Mouse (Mus musculus) kidney, embryonic 14.5 days (tissue): ENCODE data around the gene Fos. TPM values are rescaled to one million over a fixed set of nuclear protein-coding genes. Genes with fewer than 3 reads are reported as not detected.

ENCODE experiments used
- ATAC-seq: fragments of 200-750 bp; cut with Nextera tagmentation; 2 replicates; pipeline ENCODE4 v1.8.0; 2017; ENCODE audit warnings: moderate number of reproducible peaks, mild to moderate bottlenecking, moderate TSS enrichment, moderate library complexity; ENCODE audit not compliant: low FRiP score, low TSS enrichment
- H3K27ac ChIP-seq: fragments of 300-500 bp; sonication (generic); 2 replicates; pipeline ENCODE4 v1.5.1; 2014; ENCODE audit warnings: low read depth, mild to moderate bottlenecking, low read length, moderate library complexity, mixed read lengths
- H3K27me3 ChIP-seq: fragments of 300-500 bp; sonication (generic); 2 replicates; pipeline ENCODE4 v1.6.1; 2014; ENCODE audit warnings: mild to moderate bottlenecking, low read length; ENCODE audit not compliant: control insufficient read depth, insufficient read depth
- H3K36me3 ChIP-seq: fragments of 300-500 bp; sonication (generic); 2 replicates; pipeline ENCODE4 v1.6.1; 2014; ENCODE audit warnings: low read length, mixed read lengths; ENCODE audit not compliant: control insufficient read depth, insufficient read depth
- H3K4me1 ChIP-seq: fragments of 300-500 bp; sonication (generic); 2 replicates; pipeline ENCODE4 v1.6.1; 2014; ENCODE audit warnings: low read length, mixed read lengths; ENCODE audit not compliant: control insufficient read depth, insufficient read depth
- H3K4me2 ChIP-seq: fragments of 300-500 bp; sonication (generic); replicated peaks from 2 replicates; pipeline ENCODE4 v1.6.1; 2014; ENCODE audit warnings: low read depth, mild to moderate bottlenecking, low read length
- H3K4me3 ChIP-seq: fragments of 300-500 bp; sonication (generic); 2 replicates; pipeline ENCODE4 v1.5.1; 2014; ENCODE audit warnings: mild to moderate bottlenecking, low read length
- H3K9ac ChIP-seq: fragments of 300-500 bp; sonication (generic); 2 replicates; pipeline ENCODE4 v1.6.1; 2014; ENCODE audit warnings: low read depth, mild to moderate bottlenecking, low read length, moderate library complexity
- H3K9me3 ChIP-seq: fragments of 300-500 bp; sonication (generic); 2 replicates; pipeline ENCODE4 v1.6.1; 2016; ENCODE audit warnings: low read length; ENCODE audit not compliant: control insufficient read depth
- WGBS: fragments of 180-500 bp; shearing (Covaris S2); extraction: QIAGEN DNeasy Blood & Tissue Kit; methylation state at CpG from one replicate; pipeline ENCODE4 v1.1.7; 2014; 5-methylcytosine and 5-hydroxymethylcytosine counted together
- polyA plus RNA-seq: library from polyadenylated mRNA; unstranded; fragments of >200 nt; fragmentation: Nextera tagmentation; extraction: Ambion mirVana; gene quantifications from 2 replicates; pipeline ENCODE4 v1.2.1, GENCODE M21; 2014

Fos gene
- polyA plus RNA-seq, 1 experiment from 2014 or later, result 3.0 TPM

DNA sequence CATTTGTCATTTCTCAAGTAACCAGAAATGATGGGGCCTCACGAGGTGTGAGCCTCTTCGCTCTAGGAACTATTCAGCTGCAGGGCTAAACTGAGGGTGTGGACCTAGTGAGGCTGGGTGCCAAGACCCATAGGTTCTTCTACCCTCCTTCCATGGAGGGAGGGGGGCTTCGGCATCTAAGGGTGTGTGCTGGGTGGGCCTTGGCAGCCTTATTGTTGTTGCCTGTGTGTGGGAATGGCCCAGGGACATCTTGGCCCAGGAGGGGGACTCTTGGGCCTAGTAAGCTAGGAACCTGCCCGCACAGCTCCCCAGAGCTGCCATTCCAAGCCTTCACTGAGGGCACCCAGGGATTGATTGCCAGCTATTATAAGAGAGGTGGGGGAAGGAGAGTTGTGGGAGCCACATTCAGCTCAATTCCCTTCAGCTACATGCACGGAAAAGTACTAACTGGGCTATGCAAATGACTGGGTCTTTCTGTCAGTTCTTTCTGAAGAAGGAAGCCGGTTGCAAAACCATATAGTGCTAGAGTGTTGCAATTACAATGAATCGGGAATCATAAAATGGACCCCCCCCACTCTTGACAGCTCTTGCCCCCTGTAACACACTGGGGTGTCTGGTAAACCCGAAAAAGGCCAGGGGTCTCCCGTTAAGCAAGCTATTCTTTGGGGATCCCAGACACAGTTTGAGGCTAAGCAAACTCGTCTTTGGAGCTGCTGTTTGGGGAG, 16.6 kb downstream of the Fos start:
- Histone ChIP-seq H3K9ac (no peak overlapping the region), H3K9me3 (no peaks in the 10 kb centered on the region), H3K27me3 (no peaks in the 10 kb centered on the region), H3K27ac (no peak overlapping the region), H3K4me1 (peaks cover 18% of the 10 kb centered on the region), H3K4me3 (no peak overlapping the region), H3K36me3 (no peaks in the 10 kb centered on the region), H3K4me2 (no peak overlapping the region)
- ATAC-seq, result no peak
- 69% methylated on average over 10 of the region's 10 CpGs for WGBS

DNA sequence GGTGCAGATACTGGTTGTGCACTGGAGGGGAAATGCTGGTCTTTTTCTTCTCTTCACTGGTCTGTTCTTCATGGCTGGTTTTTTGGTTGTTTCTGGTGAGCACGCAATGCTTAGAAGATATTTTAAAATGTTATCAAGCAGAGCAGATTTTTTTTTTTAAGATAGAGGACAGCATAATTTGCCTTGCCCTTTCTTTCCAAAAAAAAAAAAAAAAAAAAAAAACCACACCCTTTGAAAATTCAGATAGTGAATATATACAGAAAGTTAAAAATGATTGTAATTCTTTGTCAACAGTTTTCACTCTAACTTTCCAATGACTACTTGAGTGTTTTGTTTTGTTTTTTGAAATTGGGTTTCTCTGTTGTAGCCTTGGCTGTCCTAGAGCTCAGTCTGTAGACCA, 17.3 kb downstream of the Fos start:
- no peak overlapping the region for H3K27ac ChIP-seq
- H3K9ac ChIP-seq, result no peak overlapping the region
- 91% methylated on average over 1 of the region's 1 CpGs for WGBS
- H3K4me3 ChIP-seq, result no peak overlapping the region
- no peaks in the 10 kb centered on the region for H3K9me3 ChIP-seq
- no peak overlapping the region for H3K4me2 ChIP-seq
- H3K36me3 ChIP-seq, result no peaks in the 10 kb centered on the region
- no peaks in the 10 kb centered on the region for H3K27me3 ChIP-seq
- H3K4me1 ChIP-seq, result peaks cover 14% of the 10 kb centered on the region
- ATAC-seq, result no peak

DNA sequence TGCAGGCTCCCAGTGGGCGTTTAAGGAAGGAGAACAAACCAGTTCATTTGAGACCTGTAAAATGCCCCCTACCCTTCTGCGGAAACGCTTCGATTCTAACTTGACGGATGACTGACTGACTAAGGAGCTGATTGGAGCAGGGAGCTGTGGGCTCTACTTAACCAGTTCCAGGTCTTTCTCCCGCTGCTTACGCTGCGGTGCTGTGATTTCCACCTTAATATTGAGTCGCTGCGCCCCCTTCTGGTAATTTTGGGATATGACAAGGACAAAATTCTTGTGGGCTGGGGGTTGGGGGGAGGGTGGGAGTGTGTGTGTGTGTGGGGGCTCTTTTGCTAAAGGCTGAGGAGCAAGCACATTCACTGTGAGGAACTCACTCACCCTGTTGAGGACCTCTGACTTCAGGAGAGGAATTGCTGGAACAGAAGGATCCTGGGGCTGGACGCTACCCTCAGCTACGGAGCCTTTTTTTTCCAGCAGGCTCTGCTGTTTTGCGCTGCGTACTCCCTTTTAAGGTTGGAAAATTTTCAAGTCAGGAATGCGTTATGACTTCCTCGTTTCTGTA, 18.5 kb downstream of the Fos start:
- H3K4me2 ChIP-seq, result peak overlapping the region; percentile 24
- no peak overlapping the region for H3K27ac ChIP-seq
- WGBS, result 23% methylated on average over 16 of the region's 16 CpGs
- H3K27me3 ChIP-seq, result no peaks in the 10 kb centered on the region
- H3K36me3 ChIP-seq, result no peaks in the 10 kb centered on the region
- H3K4me1 ChIP-seq, result peaks cover 9% of the 10 kb centered on the region
- no peak overlapping the region; the same call in 1 of the 2 replicates for H3K4me3 ChIP-seq
- peak overlapping the region; percentile 28; the same call in 1 of the 2 replicates for H3K9ac ChIP-seq
- peak; percentile 58; the same call in 1 of the 2 replicates for ATAC-seq
- no peaks in the 10 kb centered on the region for H3K9me3 ChIP-seq

DNA sequence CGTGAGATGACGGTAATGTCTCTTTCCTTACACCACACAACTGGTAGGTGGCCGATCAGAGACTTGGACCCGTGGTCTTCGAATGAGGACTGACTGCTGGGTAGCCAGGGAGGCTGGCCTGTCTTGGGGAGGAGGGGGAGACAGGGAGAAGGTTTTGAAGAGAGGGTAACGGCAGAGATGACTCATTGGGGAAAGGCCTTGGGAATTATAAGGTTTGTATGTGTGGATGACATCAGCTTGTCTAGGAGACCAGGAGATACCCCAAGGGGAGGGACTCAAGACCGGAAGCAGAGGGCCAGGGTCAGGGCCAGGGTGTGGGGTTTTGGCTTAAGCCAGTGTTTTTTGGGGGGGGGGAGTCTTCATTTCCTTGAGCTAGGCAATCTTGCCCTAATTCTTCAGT, 22.6 kb downstream of the Fos start:
- H3K27me3 ChIP-seq, result no peaks in the 10 kb centered on the region
- no peak overlapping the region for H3K9ac ChIP-seq
- no peaks in the 10 kb centered on the region; the same call in 1 of the 2 replicates for H3K9me3 ChIP-seq
- no peaks in the 10 kb centered on the region for H3K36me3 ChIP-seq
- no peak for ATAC-seq
- no peak overlapping the region for H3K4me3 ChIP-seq
- H3K27ac ChIP-seq, result no peak overlapping the region
- H3K4me1 ChIP-seq, result 0 out of 2 replicates have a peak, but pooled peaks cover 4% of the 10 kb centered on the region
- no peak overlapping the region for H3K4me2 ChIP-seq
- WGBS, result 77% methylated on average over 7 of the region's 7 CpGs

DNA sequence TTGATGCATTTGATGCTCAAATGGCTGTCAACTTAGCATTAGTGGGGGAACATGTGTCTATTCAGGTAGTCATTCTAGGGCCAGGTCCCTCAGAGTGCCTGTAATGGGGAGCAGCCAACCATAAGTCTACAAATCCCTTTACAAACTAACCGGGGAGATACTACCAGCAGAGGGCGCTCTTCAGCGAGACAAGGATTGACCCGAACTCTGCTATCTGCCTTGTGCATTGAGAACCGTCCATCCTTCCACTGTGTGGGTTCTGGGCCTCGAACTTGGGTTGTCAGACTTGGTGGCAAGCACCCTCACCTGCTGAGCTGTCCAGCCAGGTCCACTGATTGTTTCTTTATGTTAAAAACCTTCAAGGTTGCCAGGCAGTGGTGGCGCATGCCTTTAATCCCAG, 23.1 kb downstream of the Fos start:
- no peak overlapping the region for H3K27ac ChIP-seq
- no peaks in the 10 kb centered on the region; the same call in 1 of the 2 replicates for H3K9me3 ChIP-seq
- ATAC-seq, result peak; percentile 33; the same call in 1 of the 2 replicates
- no peaks in the 10 kb centered on the region for H3K27me3 ChIP-seq
- no peak overlapping the region for H3K9ac ChIP-seq
- WGBS, result 20% methylated on average over 7 of the region's 7 CpGs
- no peak overlapping the region for H3K4me2 ChIP-seq
- 0 out of 2 replicates have a peak, but pooled peaks cover 3% of the 10 kb centered on the region for H3K4me1 ChIP-seq
- no peaks in the 10 kb centered on the region for H3K36me3 ChIP-seq
- no peak overlapping the region for H3K4me3 ChIP-seq

DNA sequence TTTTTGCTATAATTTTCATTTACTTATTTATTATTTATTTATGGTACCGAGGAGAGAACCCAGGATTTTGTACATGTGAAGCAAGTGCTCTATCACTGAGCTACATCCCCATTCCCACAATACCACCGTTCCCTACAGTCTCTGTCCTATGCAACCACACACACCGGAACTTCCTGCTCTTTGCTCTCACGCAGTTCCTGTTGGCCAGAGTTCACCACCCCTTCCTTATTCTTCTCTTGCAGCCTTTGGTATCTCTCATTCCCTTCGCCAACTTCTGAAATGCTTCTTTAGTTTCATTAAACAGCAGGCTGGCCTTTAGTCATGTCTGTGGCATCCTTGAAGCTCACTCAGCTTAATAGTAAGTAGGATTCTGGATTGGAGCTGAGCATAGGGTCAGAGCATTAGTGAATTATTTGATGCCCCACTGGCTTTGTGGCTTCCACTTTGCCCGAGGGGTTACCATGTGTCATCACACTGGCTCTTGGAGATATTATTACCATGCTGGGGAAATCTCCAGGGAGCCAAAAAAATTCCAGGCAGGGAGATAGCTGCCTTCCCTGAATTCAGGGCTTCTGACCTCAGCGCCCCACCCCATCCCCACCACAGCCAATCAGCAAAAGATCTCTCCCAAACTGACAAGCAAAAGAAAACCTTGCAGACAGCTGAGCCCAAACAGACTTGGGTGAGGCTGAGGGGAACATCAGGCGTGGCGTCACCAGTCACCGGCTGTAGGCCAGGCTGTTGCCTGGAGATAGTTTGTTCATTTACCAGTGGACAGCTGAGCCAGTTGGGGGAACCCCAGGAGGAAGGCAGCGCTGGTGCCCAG, 23.8 kb downstream of the Fos start:
- ATAC-seq, result no peak
- H3K36me3 ChIP-seq, result no peaks in the 10 kb centered on the region

DNA sequence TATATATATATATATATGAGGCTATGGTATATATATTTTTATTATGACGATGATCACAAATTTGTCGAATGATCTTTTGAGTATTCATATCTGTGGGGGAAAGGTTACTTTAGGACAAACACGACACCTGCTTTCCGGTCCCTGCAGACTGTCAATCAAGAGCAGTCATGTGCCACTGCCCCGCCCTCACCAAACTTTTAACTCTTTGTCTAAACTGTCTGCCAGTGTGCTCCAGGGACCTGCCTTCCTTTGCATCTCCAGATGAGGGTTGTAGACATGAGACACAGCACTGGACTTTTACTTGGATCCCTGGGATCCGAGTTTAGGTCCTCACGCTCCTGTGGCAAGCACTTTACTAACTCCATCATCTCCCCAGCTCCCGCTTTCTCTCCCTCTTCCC, 25.3 kb downstream of the Fos start:
- no peaks in the 10 kb centered on the region for H3K36me3 ChIP-seq
- no peak overlapping the region for H3K4me2 ChIP-seq
- no peak for ATAC-seq
- H3K27ac ChIP-seq, result no peak overlapping the region
- no peak overlapping the region for H3K9ac ChIP-seq
- H3K9me3 ChIP-seq, result no peaks in the 10 kb centered on the region; the same call in 1 of the 2 replicates
- H3K4me1 ChIP-seq, result no peaks in the 10 kb centered on the region
- no peaks in the 10 kb centered on the region for H3K27me3 ChIP-seq
- no peak overlapping the region for H3K4me3 ChIP-seq
- WGBS, result 83% methylated on average over 8 of the region's 8 CpGs

More for the DNA sequence above, 23.8 kb downstream of the Fos start:
- Histone ChIP-seq H3K4me3 (no peak overlapping the region), H3K4me1 (no peaks in the 10 kb centered on the region), H3K27ac (no peak overlapping the region), H3K9ac (no peak overlapping the region), H3K9me3 (no peaks in the 10 kb centered on the region; the same call in 1 of the 2 replicates), H3K27me3 (no peaks in the 10 kb centered on the region), H3K4me2 (no peak overlapping the region)
- WGBS, result 72% methylated on average over 11 of the region's 11 CpGs

DNA sequence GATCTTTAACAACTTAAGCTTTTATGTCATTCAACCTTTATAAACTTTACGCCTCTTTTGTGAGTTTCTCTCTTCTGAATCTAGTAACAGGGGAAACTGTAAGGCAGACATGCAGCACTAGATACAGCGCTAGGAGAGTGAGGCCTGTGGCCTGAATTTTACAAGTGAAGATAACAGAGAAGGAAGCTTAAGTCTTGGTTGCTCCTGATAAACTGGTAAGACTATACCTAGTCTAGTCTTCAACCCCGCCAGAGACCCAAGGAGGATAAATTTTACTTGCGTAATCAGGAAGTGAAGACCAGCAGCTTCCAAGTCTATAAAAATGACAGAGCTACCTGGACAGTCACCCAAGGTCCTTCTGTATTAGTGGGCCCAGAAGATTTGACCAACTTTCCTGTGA, 29.0 kb downstream of the Fos start:
- no peak for ATAC-seq
- H3K4me3 ChIP-seq, result no peak overlapping the region
- H3K27me3 ChIP-seq, result no peaks in the 10 kb centered on the region
- H3K9ac ChIP-seq, result no peak overlapping the region
- 93% methylated on average over 4 of the region's 4 CpGs for WGBS
- no peak overlapping the region for H3K4me2 ChIP-seq
- peaks cover 2% of the 10 kb centered on the region; the same call in 1 of the 2 replicates for H3K9me3 ChIP-seq
- H3K36me3 ChIP-seq, result no peaks in the 10 kb centered on the region
- H3K4me1 ChIP-seq, result no peaks in the 10 kb centered on the region
- no peak overlapping the region for H3K27ac ChIP-seq
